Mouse (Mus musculus) erythroblast, adult 5-6 weeks (primary cell): Measurements from ENCODE around the gene Atl3. TPM values are rescaled to one million over a fixed set of nuclear protein-coding genes. Genes with fewer than 3 reads are reported as not detected.

Experiments used
- ATAC-seq: replicated peaks from 2 replicates; pipeline ENCODE4 v1.8.0; 2016; ENCODE audit warnings: moderate number of reproducible peaks, mild to moderate bottlenecking, moderate TSS enrichment, inconsistent platforms; ENCODE audit not compliant: poor library complexity, low FRiP score, severe bottlenecking
- total RNA-seq, 2 experiments: library from RNA; stranded (forward) in 1 of 2; stranded (reverse) in 1 of 2; fragments of 150-400 nt in 1 of 2; fragments of 200-764, 138-1000 nt in 1 of 2; gene quantifications; 2 replicates each; pipeline versions ENCODE4 v1.2.3 to v1.2.4; 2015 to 2017; ENCODE audit warnings: low replicate concordance in 2 of 2

The Atl3 gene
- total RNA-seq, 2 experiments from 2014 or later: 16.9 to 21.1 TPM

DNA sequence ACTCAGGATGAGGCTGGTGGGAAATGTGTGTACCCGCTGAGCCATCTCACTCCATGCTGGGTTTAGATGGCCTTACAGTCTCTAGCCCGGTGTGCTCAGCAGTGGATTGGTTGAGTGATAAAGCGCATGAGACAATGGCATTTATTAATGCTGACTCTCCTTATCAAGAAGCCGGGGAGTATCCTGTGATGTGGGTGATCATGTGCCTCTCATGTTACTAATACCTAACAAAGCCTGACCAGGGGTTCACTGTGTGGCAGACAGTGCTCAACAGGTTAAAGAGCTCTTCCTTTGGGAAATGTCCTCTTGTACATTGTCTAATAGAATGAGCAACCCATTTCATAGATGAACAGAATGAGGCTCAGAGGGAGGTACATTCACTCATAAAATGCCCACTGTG lies 61.0 kb downstream of the Atl3 start:
- ATAC-seq: no peak

GRCm38 (mm10) chr19:7556641-7557040 lies 62.8 kb downstream of the Atl3 start:
- ATAC-seq: no peak

DNA sequence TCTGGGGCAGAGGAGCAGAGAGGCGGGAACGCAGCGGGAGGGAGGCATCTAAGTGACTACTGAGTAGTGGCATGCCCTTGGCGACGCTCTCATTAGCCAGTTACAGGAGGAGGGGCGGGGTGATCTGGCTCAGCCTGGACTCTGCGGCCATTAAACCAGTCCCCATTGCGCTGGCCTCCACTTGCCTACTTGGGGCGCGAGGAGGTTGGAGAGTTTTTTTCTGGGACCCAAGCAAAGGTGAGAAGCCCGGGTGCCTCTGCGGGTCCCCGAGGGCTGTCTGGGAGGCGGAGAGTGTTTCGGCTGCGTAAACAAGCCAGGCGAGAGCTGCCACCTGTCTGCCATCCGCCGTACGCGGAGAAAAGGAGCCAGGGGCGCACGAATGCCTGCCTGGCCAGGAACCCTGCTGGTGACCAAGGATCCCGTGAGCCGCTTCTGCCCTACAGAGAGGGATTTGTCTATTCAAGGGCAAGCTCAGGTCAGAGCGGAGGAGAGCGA lies 63.5 kb downstream of the Atl3 start, which contains the start of gene Pla2g16:
TSS of gene Pla2g16 (plus strand) at position 132 of the 495 bp plus-strand sequence.
- peak; percentile 90 for ATAC-seq

DNA sequence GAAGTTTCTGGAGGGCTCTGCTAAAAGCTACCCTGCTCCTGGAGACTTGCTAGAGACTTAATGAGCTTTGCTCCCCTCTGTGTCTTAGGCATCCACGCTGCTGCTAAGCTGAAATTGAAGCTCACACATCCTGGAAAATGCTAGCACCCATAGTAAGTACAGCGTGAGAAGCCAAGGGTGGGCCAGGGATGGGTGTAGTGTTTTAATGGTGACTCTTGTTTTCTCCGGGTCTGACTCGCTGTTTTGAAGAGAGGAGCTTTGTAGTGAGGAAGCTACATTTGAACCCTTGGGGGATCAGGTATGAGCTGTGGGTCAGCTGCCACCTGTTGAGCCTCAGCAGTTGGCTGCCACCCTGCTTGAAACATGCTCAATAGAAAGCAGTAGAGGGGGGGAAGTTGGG lies 64.0 kb downstream of the Atl3 start:
- ATAC-seq: peak; percentile 54

GRCm38 (mm10) chr19:7558675-7559074 lies 64.8 kb downstream of the Atl3 start:
- no peak for ATAC-seq

GRCm38 (mm10) chr19:7559986-7560385 lies 66.1 kb downstream of the Atl3 start:
- ATAC-seq: no peak

GRCm38 (mm10) chr19:7561456-7561855 lies 67.6 kb downstream of the Atl3 start:
- no peak for ATAC-seq

GRCm38 (mm10) chr19:7562601-7563129 lies 68.8 kb downstream of the Atl3 start:
- no peak for ATAC-seq

DNA sequence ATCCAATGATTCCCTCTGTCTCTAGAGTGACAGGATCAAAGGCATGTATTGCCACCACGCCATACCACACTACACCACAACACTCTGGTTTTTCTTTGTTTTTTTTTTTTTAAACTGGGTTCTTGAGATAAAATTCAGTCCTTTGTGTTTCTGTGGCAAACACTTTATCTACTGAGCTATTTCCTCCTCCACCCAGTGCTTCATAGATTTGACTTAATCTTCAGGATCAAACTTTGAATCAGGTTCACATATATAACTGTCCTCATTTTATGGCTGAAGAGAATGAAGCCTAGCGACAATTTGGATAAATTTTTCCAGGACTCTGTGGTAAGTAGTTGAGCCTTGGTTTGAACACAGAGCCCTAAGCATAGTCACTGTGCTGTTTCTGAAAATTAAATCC lies 69.8 kb downstream of the Atl3 start:
- ATAC-seq: no peak

DNA sequence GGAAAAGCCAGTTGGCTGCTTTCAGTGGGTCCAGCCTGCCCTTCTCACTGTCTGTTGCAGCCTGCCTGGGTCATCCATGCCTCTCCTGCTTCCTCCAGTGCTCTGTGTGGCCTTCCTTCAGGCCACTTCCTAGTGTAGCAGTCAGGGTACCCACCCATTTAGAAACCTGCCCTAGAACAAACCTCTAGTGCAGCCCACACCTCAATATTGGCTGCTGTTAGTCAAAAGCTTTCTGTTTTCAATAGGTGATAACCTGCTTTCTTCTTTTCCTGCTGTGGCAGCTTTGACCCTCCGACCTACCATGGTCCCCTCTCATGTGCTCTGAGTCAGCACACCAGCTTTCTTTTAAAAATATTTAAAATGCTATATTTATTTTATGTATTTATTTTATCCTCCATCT lies 70.6 kb downstream of the Atl3 start:
- no peak for ATAC-seq

GRCm38 (mm10) chr19:7566826-7567225 lies 73.0 kb downstream of the Atl3 start:
- ATAC-seq: no peak

- ATAC-seq: 0 out of 2 replicates have a peak, but pooled peaks have one; percentile 24
Measured at GRCm38 (mm10) chr19:7568364-7568763, 74.5 kb downstream of the Atl3 start.

DNA sequence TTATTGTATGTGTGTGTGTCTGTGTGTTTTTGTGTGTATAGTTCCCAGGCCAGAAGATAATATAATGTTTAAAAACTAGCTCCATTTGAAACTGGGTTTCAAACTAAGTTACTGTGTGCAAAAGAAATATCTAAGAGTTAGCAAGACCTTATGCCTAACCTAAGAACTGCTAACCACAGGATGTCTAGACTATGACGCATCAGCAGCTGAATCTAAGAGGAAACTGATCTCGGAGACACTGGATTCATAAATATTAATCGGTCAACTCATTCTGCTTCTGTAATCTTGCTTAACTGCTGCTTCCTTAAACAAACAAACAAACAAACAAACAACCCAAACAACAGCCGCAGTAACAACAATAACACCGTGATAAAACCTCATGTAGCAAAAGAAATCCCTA lies 75.8 kb downstream of the Atl3 start:
- no peak for ATAC-seq

GRCm38 (mm10) chr19:7576180-7576579 lies 82.3 kb downstream of the Atl3 start:
- ATAC-seq: no peak

DNA sequence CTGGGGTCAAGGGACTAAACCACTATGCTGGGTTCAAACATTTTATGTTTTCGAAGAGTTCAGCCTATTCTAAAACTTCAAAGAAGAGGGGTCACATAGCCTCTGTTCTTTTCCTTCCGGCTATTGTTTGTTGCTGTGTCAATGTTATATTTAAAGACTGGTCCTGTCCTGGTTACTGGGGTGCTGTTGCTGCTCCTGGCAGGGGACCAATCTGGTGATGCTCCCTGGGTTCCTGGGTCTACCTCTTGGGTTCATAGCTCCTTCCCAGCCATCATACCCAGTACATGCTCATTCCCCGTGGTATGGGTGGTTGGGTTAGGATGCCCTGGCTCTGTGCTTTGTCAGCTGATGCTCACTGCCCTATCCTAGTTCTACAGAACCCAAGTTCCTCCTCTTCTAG lies 83.9 kb downstream of the Atl3 start:
- ATAC-seq: no peak

DNA sequence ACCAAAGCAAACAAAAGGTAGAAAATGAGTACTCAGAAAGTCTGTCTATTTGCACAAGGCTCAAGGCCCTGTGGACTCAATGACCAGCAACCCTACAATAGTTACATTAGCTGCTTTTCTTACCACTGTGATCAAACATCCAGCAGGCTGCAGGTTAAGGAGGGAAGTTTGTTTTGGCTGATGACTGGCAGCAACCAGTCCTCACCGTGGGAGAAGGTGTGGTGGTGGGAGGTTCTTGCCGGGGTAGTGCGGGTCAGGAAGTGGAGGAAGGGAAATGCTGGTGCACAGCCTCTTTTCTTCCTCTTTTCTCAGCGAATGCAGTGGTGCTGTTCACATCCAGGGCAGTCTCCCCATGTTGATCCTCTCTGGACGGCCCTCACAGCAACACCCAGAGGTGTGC lies 87.2 kb downstream of the Atl3 start:
- no peak for ATAC-seq

- ATAC-seq: no peak
Measured at GRCm38 (mm10) chr19:7583101-7583500, 89.3 kb downstream of the Atl3 start.

DNA sequence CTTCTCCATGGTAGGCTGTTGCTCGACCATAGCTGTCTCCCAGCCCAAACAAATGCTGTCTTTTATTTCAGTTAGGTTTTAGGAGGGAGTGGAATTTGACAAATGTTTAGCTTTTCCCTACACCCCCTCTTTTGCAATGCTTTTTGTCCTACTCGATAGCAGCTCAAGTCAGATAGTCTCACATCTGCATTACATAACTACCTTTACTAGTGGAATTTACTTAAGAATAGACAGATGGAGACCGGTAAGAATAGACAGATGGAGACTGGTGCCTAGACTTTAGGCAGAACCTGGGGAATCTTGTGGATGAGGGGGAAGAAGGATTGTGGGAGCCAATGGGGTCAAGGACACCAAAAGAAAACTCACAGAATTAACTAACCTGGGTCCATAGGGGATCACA lies 89.8 kb downstream of the Atl3 start:
- ATAC-seq: no peak

- ATAC-seq: no peak
Measured at GRCm38 (mm10) chr19:7585279-7585678, 91.4 kb downstream of the Atl3 start.

- no peak for ATAC-seq
Measured at GRCm38 (mm10) chr19:7585764-7586163, 91.9 kb downstream of the Atl3 start.
